Mouse (Mus musculus) adrenal gland, adult 8-10 months (tissue): Measurements from ENCODE around the gene Ccdc188. TPM values are rescaled to one million over a fixed set of nuclear protein-coding genes. Genes with fewer than 3 reads are reported as not detected.
"Not testable (repeated sequence)": the region's sequence is repeated elsewhere in the genome, so short reads cannot be mapped to it uniquely, and the experiment has no call there.

Source experiments
- DNase-seq: peaks from one replicate; pipeline ENCODE4 v3.0.0; 2022
- total RNA-seq, 4 experiments: library from RNA; stranded (reverse); gene quantifications; 2 replicates each; pipeline ENCODE4 v1.2.4; 2022

Ccdc188 gene
- not detected for total RNA-seq

GRCm38 (mm10) chr16:18217579-18217978 lies at the start of gene Ccdc188:
Gene Ccdc188 (plus strand): TSS chr16:18217879.
- DNase-seq, result no peak

GRCm38 (mm10) chr16:18169156-18169555 lies 48.5 kb upstream of the Ccdc188 start:
- no peak for DNase-seq

- DNase-seq, result no peak
These were observed 47.9 kb upstream of the Ccdc188 start for GRCm38 (mm10) chr16:18169776-18170175.

GRCm38 (mm10) chr16:18172266-18172855 lies 45.3 kb upstream of the Ccdc188 start:
- DNase-seq, result peak; percentile 33

- DNase-seq, result no peak
These were observed 44.4 kb upstream of the Ccdc188 start for GRCm38 (mm10) chr16:18173231-18173630.

- no peak for DNase-seq
These were observed 43.9 kb upstream of the Ccdc188 start for GRCm38 (mm10) chr16:18173788-18174187.

- no peak for DNase-seq
These were observed 41.7 kb upstream of the Ccdc188 start for GRCm38 (mm10) chr16:18175817-18176541.

GRCm38 (mm10) chr16:18176758-18177157 lies 40.9 kb upstream of the Ccdc188 start:
- no peak for DNase-seq

GRCm38 (mm10) chr16:18179591-18179990 lies 38.1 kb upstream of the Ccdc188 start:
- DNase-seq, result no peak

GRCm38 (mm10) chr16:18181398-18181797 lies 36.3 kb upstream of the Ccdc188 start:
- DNase-seq, result no peak

GRCm38 (mm10) chr16:18182766-18183165 lies 34.9 kb upstream of the Ccdc188 start:
- no peak for DNase-seq

GRCm38 (mm10) chr16:18185715-18186449 lies 31.8 kb upstream of the Ccdc188 start:
- no peak for DNase-seq

GRCm38 (mm10) chr16:18186798-18187197 lies 30.9 kb upstream of the Ccdc188 start:
- no peak for DNase-seq

GRCm38 (mm10) chr16:18187221-18187620 lies 30.5 kb upstream of the Ccdc188 start:
- no peak for DNase-seq

GRCm38 (mm10) chr16:18191006-18191405 lies 26.7 kb upstream of the Ccdc188 start:
- no peak for DNase-seq

GRCm38 (mm10) chr16:18194208-18194985 lies 23.3 kb upstream of the Ccdc188 start:
- DNase-seq, result no peak

- no peak for DNase-seq
These were observed 22.6 kb upstream of the Ccdc188 start for GRCm38 (mm10) chr16:18195068-18195467.

- not testable (repeated sequence) for DNase-seq
These were observed 22.1 kb upstream of the Ccdc188 start for GRCm38 (mm10) chr16:18195561-18195960.

GRCm38 (mm10) chr16:18197881-18198280 lies 19.8 kb upstream of the Ccdc188 start:
- DNase-seq, result no peak

GRCm38 (mm10) chr16:18198365-18199098 lies 19.1 kb upstream of the Ccdc188 start:
- DNase-seq, result no peak

- DNase-seq, result no peak
These were observed 17.6 kb upstream of the Ccdc188 start for GRCm38 (mm10) chr16:18200062-18200461.

- DNase-seq, result no peak
These were observed 16.1 kb upstream of the Ccdc188 start for GRCm38 (mm10) chr16:18201620-18202019.
